Comparison of ENCODE assay signal across 9 mouse cellular contexts in genomic region chr3:108535896-108536516, GRCm38 (mm10). TPM values are rescaled to one million over a fixed set of nuclear protein-coding genes. Genes with fewer than 3 reads are reported as not detected.
A peak's percentile ranks its signal among the peaks of the same experiment; 100 is the strongest.
DNase-seq lines count a peak whose midpoint lies in the region; ATAC-seq lines count a peak whose summit lies in the region.
"Had no signal": no experiment of that assay in that cellular context is flagged by ENCODE, and none has a peak within 500 bp of the region (broad histone marks: within the 10 kb centered on the region; RNA-seq: fewer than 3 reads in every experiment).

No protein-coding gene starts in this region.

- peaks cover 22% of the 10 kb centered on the region for H3K27me3 ChIP-seq in embryonic facial prominence, embryonic 12.5 days
- H3K27me3 ChIP-seq in hindbrain, embryonic 12.5 days: peaks cover 18% of the 10 kb centered on the region
- H3K27me3 ChIP-seq in midbrain, embryonic 14.5 days (ENCODE audit: control insufficient read depth, insufficient read depth, low read length): no peaks in the 10 kb centered on the region

- H3K4me3 ChIP-seq in embryonic facial prominence, embryonic 12.5 days: peak overlapping the region; percentile 46
- H3K4me3 ChIP-seq in hindbrain, embryonic 12.5 days: peak overlapping the region; percentile 48
- H3K4me3 ChIP-seq in midbrain, embryonic 14.5 days (replicated peaks; ENCODE audit: low read depth, low read length): peak overlapping the region; percentile 44

- intact Hi-C loops in left cerebral cortex, postnatal 25 days (cut with DNase I): loop anchor here (1.0 kb wide), 1 partner anchor 55 kb away; the partner anchor contains the start of gene Wdr47
- intact Hi-C loops in gastrocnemius, postnatal 14 days (cut with DNase I; ENCODE audit: low total_unique reads): no loop called here

- ATAC-seq in embryonic facial prominence, embryonic 12.5 days (ENCODE audit: insufficient number of reproducible peaks, insufficient read depth, low FRiP score, low TSS enrichment): no peak
- ATAC-seq in hindbrain, embryonic 12.5 days (ENCODE audit: low FRiP score): 0 out of 2 replicates have a peak, but pooled peaks have one; percentile 12
- ATAC-seq in midbrain, embryonic 14.5 days (ENCODE audit: low FRiP score, low TSS enrichment): no peak

- no peaks in the 10 kb centered on the region for H3K9me3 ChIP-seq in embryonic facial prominence, embryonic 12.5 days
- no peaks in the 10 kb centered on the region for H3K9me3 ChIP-seq in hindbrain, embryonic 12.5 days (replicated peaks)
- no peaks in the 10 kb centered on the region for H3K9me3 ChIP-seq in midbrain, embryonic 14.5 days (ENCODE audit: control insufficient read depth, low read length)

- WGBS in embryonic facial prominence, embryonic 12.5 days: 4% methylated on average over 15 of the region's 15 CpGs
- 7% methylated on average over 15 of the region's 15 CpGs for WGBS in hindbrain, embryonic 12.5 days
- 7% methylated on average over 15 of the region's 15 CpGs for WGBS in midbrain, embryonic 14.5 days

- H3K4me1 ChIP-seq in embryonic facial prominence, embryonic 12.5 days: peaks cover 5% of the 10 kb centered on the region
- peaks cover 8% of the 10 kb centered on the region for H3K4me1 ChIP-seq in hindbrain, embryonic 12.5 days
- peaks cover 12% of the 10 kb centered on the region; the same call in 1 of the 2 replicates for H3K4me1 ChIP-seq in midbrain, embryonic 14.5 days (ENCODE audit: control insufficient read depth, insufficient read depth, low read length)

- no peaks in the 10 kb centered on the region for H3K36me3 ChIP-seq in embryonic facial prominence, embryonic 12.5 days
- no peaks in the 10 kb centered on the region for H3K36me3 ChIP-seq in hindbrain, embryonic 12.5 days
- H3K36me3 ChIP-seq in midbrain, embryonic 14.5 days (ENCODE audit: control insufficient read depth, insufficient read depth, low read length): no peaks in the 10 kb centered on the region

- peak overlapping the region; percentile 42; the same call in 1 of the 2 replicates for H3K9ac ChIP-seq in embryonic facial prominence, embryonic 12.5 days
- no peak overlapping the region; the same call in 1 of the 2 replicates for H3K9ac ChIP-seq in hindbrain, embryonic 12.5 days
- peak overlapping the region; percentile 58 for H3K9ac ChIP-seq in midbrain, embryonic 14.5 days (replicated peaks; ENCODE audit: low read length)

- peak overlapping the region; percentile 91 for H3K4me2 ChIP-seq in embryonic facial prominence, embryonic 12.5 days (replicated peaks)
- peak overlapping the region; percentile 97 for H3K4me2 ChIP-seq in hindbrain, embryonic 12.5 days (replicated peaks)
- H3K4me2 ChIP-seq in midbrain, embryonic 14.5 days (ENCODE audit: low read length): peak overlapping the region; percentile 85

- H3K27ac ChIP-seq in embryonic facial prominence, embryonic 12.5 days: no peak overlapping the region
- 0 out of 2 replicates have a peak overlapping the region, but pooled peaks have one; percentile 12 for H3K27ac ChIP-seq in hindbrain, embryonic 12.5 days
- peak overlapping the region; percentile 81 for H3K27ac ChIP-seq in midbrain, embryonic 14.5 days (replicated peaks; ENCODE audit: low read depth, low read length)

- peak; percentile 19 to 36 for DNase-seq in left cerebral cortex, postnatal 25 days (ENCODE audit: low spot score in 2 of 2)
- DNase-seq in left cerebral cortex, adult 8-10 months (ENCODE audit: low spot score in 2 of 2): no peak
- DNase-seq in midbrain, embryonic 14.5 days: peak; percentile 17
- DNase-seq in gastrocnemius, postnatal 14 days: no peak
- no peak for DNase-seq in urinary bladder, postnatal 4 days (ENCODE audit: low spot score in 2 of 2)
- DNase-seq in Muller cell, postnatal 12 days (ENCODE audit: inconsistent ontology term): no peak

RNA-seq across cellular contexts. Expression of gene 5330417C22Rik, which starts 0.3 kb away (rescaled TPM):
- 10 to 100 TPM; 28.2 to 36.0 TPM for total RNA-seq in left cerebral cortex, postnatal 25 days (2021)
- total RNA-seq in left cerebral cortex, adult 8-10 months (2022): 10 to 100 TPM; 29.3 to 41.9 (median 35.1) TPM
- 0.67 and 1.3 TPM in 2 replicates for polyA plus RNA-seq in embryonic facial prominence, embryonic 12.5 days (2016; fragmentation: Nextera tagmentation; extraction: Ambion mirVana)
- 3.1 and 5.9 TPM in 2 replicates for polyA plus RNA-seq in hindbrain, embryonic 12.5 days (2016; fragmentation: Nextera tagmentation; extraction: Ambion mirVana)
- 18.8 and 21.8 TPM in 2 replicates for polyA plus RNA-seq in midbrain, embryonic 14.5 days (2014; fragmentation: Nextera tagmentation; extraction: Ambion mirVana)
- total RNA-seq in gastrocnemius, postnatal 14 days (2021): under 1 TPM in 1 of 2 experiments, not detected in 1; 0.07 TPM

RNA-seq across cellular contexts. Expression of gene 1700013F07Rik, which starts 2.1 kb away (rescaled TPM):
- total RNA-seq in left cerebral cortex, postnatal 25 days (2021): 1 to 10 TPM in 1 of 2 experiments, under 1 TPM in 1; 0.92 to 1.6 TPM
- total RNA-seq in left cerebral cortex, adult 8-10 months (2022): 1 to 10 TPM; 2.2 to 3.5 (median 2.7) TPM
- polyA plus RNA-seq in embryonic facial prominence, embryonic 12.5 days (2016; fragmentation: Nextera tagmentation; extraction: Ambion mirVana): 0.26 and 0.37 TPM in 2 replicates
- polyA plus RNA-seq in hindbrain, embryonic 12.5 days (2016; fragmentation: Nextera tagmentation; extraction: Ambion mirVana): 1.2 and 2.2 TPM in 2 replicates
- 1.6 and 1.9 TPM in 2 replicates for polyA plus RNA-seq in midbrain, embryonic 14.5 days (2014; fragmentation: Nextera tagmentation; extraction: Ambion mirVana)
- total RNA-seq in gastrocnemius, postnatal 14 days (2021): not detected
- polyA plus RNA-seq: liver, embryonic 16.5 days had no signal

RNA-seq across cellular contexts. Expression of gene Tmem167b, which starts 26.3 kb away (rescaled TPM):
- total RNA-seq in left cerebral cortex, postnatal 25 days (2021): 10 to 100 TPM; 42.5 to 44.7 TPM
- 10 to 100 TPM; 46.4 to 52.3 (median 48.7) TPM for total RNA-seq in left cerebral cortex, adult 8-10 months (2022)
- polyA plus RNA-seq in embryonic facial prominence, embryonic 12.5 days (2016; fragmentation: Nextera tagmentation; extraction: Ambion mirVana): 44.0 and 45.1 TPM in 2 replicates
- 60.3 and 66.8 TPM in 2 replicates for polyA plus RNA-seq in hindbrain, embryonic 12.5 days (2016; fragmentation: Nextera tagmentation; extraction: Ambion mirVana)
- 45.5 and 63.0 TPM in 2 replicates for polyA plus RNA-seq in midbrain, embryonic 14.5 days (2014; fragmentation: Nextera tagmentation; extraction: Ambion mirVana)
- 10 to 100 TPM; 17.7 to 19.7 TPM for total RNA-seq in gastrocnemius, postnatal 14 days (2021)

RNA-seq across cellular contexts. Expression of gene Taf13, which starts 35.5 kb away (rescaled TPM):
- total RNA-seq in left cerebral cortex, postnatal 25 days (2021): 10 to 100 TPM; 34.9 to 35.4 TPM
- total RNA-seq in left cerebral cortex, adult 8-10 months (2022): 10 to 100 TPM; 21.8 to 24.8 (median 22.1) TPM
- polyA plus RNA-seq in embryonic facial prominence, embryonic 12.5 days (2016; fragmentation: Nextera tagmentation; extraction: Ambion mirVana): 51.7 and 52.3 TPM in 2 replicates
- polyA plus RNA-seq in hindbrain, embryonic 12.5 days (2016; fragmentation: Nextera tagmentation; extraction: Ambion mirVana): 66.0 and 70.5 TPM in 2 replicates
- polyA plus RNA-seq in midbrain, embryonic 14.5 days (2014; fragmentation: Nextera tagmentation; extraction: Ambion mirVana): 63.4 and 63.6 TPM in 2 replicates
- 10 to 100 TPM; 16.8 to 20.1 TPM for total RNA-seq in gastrocnemius, postnatal 14 days (2021)

RNA-seq across cellular contexts. Expression of gene Wdr47, which starts 55.1 kb away (rescaled TPM):
- 100 to 1,000 TPM; 127 to 137 TPM for total RNA-seq in left cerebral cortex, postnatal 25 days (2021)
- 100 to 1,000 TPM; 114 to 149 (median 124) TPM for total RNA-seq in left cerebral cortex, adult 8-10 months (2022)
- 17.5 and 17.6 TPM in 2 replicates for polyA plus RNA-seq in embryonic facial prominence, embryonic 12.5 days (2016; fragmentation: Nextera tagmentation; extraction: Ambion mirVana)
- 66.8 and 72.2 TPM in 2 replicates for polyA plus RNA-seq in hindbrain, embryonic 12.5 days (2016; fragmentation: Nextera tagmentation; extraction: Ambion mirVana)
- polyA plus RNA-seq in midbrain, embryonic 14.5 days (2014; fragmentation: Nextera tagmentation; extraction: Ambion mirVana): 83.3 and 123 TPM in 2 replicates
- 1 to 10 TPM; 3.3 to 5.8 TPM for total RNA-seq in gastrocnemius, postnatal 14 days (2021)

Comparison
In these comparisons a context has a peak if more than half of its experiments do, and no peak if none do; other contexts are left out.
1. DNase-seq: peak in left cerebral cortex, postnatal 25 days (2 of 2) and midbrain, embryonic 14.5 days (single experiment); none in left cerebral cortex, adult 8-10 months (0 of 2), gastrocnemius, postnatal 14 days (single experiment), urinary bladder, postnatal 4 days (0 of 2) and Muller cell, postnatal 12 days (single experiment).
2. RNA of gene 5330417C22Rik, which starts 0.3 kb away (total RNA-seq): 29.3 to 41.9 TPM in left cerebral cortex, adult 8-10 months and 28.2 to 36.0 TPM in left cerebral cortex, postnatal 25 days; 0.07 TPM in gastrocnemius, postnatal 14 days; every median in the first group is over 10 times any median in the second.
3. Peak in every context shown above with its lines, with median percentiles within 50 percentile points of each other: H3K4me2 ChIP-seq and H3K4me3 ChIP-seq.